Mouse (Mus musculus): ENCODE results near the gene Mum1.

The Mum1 gene

DNA sequence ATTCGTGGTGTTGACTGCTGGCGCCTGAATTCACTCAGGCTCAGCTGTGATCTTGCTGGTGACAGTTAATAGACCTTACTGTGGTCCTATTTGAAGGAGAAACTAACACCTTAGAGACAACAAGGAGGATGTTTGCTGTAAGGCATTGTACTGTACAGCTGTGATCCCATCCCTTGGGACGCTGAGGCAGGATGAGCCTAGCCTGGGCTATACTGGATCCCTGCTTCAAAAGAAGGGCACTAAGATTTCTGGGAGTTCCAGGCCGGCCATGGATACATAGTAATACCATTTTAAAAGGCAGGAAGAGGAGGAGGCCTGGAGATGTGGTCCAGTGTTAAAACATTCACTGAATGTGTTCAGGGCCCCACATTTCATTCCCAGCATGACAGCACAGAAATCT is 24.3 kb downstream of the Mum1 start:
- no peak for DNase-seq (ENCODE audit: low read depth, low spot score)

GRCm38 (mm10) chr10:80252011-80252410 is 25.8 kb downstream of the Mum1 start:
- no peak for DNase-seq (ENCODE audit: low read depth, low spot score)

DNA sequence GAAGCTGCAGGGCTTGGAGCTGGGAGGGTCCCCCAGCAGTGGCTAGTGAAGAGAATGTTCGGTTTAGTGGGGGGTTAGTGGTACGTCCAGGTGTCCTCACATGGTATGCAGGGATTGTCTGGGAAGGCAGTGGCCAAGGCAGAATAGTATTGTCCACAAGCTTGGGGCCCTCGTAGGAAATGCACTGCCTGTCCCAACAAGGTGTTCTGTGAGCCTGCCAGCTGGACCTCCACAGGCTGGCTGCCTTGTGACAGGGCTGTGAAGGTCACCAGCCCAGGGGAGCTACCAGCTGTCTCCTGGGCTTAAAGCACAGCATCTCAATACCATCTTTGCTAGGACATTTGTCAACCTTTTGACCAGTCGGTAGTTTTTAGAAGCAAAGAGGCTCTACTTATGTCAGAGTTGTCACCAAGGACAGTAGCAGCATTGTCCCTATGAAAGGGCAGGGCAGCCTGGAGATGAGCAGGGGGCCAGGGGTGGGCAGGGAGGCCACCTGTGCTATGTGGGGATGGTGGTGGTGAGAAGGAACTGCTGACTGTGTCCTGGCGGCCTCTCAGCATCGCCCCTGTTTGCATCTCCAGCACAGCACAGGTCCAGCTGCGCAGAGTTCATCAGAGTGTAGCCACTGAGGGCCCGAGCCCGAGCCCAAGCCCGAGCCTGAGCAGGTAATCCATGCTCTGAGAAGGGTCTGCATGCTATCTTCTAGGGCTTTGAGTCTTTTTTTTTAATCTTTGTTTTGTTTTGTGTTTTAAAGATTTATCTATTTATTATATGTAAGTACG is 26.4 kb downstream of the Mum1 start:
- DNase-seq (ENCODE audit: low read depth, low spot score): no peak

GRCm38 (mm10) chr10:80253551-80253950 is 27.3 kb downstream of the Mum1 start:
- DNase-seq (ENCODE audit: low read depth, low spot score): no peak

- DNase-seq (ENCODE audit: low read depth, low spot score): no peak
These were observed 28.4 kb downstream of the Mum1 start for GRCm38 (mm10) chr10:80254331-80255297.

GRCm38 (mm10) chr10:80255881-80256535 is 29.8 kb downstream of the Mum1 start:
- DNase-seq (ENCODE audit: low read depth, low spot score): no peak

GRCm38 (mm10) chr10:80257936-80258335 is 31.7 kb downstream of the Mum1 start:
- DNase-seq (ENCODE audit: low read depth, low spot score): no peak

DNA sequence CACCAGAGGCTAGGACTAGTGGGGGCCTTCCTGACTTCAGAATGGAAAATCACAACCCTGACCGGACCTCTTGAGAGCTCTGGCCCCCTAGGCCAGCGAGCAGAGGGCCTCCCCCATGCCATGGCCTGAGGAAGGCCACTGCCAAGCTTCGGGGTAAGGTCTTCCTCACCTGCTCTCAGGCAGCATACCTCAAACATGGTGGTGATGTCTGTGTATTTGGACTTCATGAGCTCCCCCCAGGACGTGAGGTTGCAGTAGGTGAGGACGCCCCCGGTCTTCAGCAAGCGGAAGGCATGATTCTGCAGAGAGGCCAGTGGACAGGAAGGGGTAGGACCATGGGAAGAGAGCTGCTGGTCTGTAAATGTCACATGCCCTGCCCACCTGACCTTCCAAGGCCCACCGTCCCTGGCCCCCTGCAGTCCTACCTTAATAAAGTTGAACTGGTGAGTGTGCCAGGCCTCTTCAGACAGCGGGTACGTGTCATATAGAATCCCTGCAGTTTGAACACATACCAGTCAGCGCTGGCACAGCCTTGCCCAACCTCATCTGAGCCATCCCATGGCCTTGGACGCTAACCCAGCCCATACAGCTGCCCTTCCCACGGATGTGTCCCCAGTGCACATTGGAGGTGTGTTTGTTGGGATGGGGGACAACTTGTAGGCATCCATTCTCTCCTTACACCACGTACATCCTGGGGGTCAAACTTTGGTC is 32.7 kb downstream of the Mum1 start:
- DNase-seq (ENCODE audit: low read depth, low spot score): no peak

GRCm38 (mm10) chr10:80259463-80259805 is 33.2 kb downstream of the Mum1 start:
- DNase-seq (ENCODE audit: low read depth, low spot score): no peak

- DNase-seq (ENCODE audit: low read depth, low spot score): peak; percentile 89
These were observed 33.8 kb downstream of the Mum1 start for GRCm38 (mm10) chr10:80259861-80260641.

DNA sequence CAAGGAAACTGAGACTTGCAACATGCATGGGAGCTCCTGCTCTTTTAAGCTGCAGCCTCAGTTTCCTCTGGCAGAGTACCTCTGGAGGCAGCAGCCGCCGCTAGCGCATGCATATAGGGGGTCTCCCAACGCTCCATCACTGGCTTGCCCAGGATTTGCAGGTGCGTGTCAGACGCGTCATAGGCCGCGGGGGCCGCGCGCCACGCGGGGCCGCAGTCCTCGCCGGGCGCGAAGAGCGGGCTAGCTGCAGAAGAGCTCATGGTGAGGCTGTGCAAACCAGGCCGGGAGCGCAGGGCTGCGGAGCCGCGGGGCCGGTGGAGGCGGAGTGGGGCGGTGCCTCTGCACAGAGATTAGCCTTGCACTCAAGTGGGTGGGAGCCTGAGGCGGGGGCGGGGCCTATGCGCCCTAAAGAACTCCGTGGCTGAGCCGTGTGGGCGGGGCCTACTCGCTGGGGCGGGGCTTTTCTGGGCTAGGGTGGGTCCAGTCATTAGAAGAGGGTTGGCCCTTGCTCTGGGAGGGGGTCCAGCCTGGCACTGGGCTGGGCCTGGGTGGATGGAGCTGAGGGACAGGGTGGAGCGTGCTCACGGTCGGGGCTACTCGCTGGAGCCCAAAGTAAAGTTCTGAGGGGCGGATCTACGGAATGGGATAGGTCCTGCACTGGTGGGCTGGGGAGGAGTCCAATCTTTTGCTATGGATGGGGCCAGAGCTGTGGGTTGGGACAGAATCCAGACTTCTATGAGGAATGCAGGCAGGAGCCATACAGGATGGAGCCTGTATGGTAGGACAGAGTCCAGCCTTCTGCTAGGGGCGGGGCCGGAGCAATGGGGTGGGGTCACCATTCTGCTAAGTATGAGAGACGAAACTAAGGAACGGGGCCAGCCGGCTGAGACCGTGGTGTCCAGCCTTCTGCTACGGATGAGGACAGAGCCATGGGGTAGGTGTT is 34.7 kb downstream of the Mum1 start, which contains the start of the genes Gamt and Dazap1:
Gamt (minus strand) TSS at position 371 of the 943 bp plus-strand sequence.
Dazap1 (plus strand) TSS at position 845 of the 943 bp plus-strand sequence.
- DNase-seq (ENCODE audit: low read depth, low spot score): peak; percentile 97

DNA sequence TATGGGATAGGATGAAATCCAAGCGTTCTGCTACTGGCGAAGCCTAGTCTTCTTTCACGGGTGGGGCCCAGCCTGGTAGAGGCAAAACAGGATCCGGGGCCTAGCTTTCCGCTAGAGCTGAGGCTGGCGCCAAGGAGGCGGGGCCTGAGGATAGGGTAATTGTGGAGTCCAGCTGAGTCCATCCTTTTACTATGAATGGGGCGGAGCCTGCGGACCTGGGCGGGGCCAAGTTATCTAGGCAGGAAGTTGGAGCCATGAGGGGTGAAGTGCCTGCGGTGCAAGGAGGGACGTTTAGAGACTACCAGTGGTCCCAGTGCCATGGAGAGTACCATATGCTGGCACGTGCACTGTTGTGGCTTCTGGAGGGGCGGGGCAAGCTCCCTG is 35.3 kb downstream of the Mum1 start:
- DNase-seq (ENCODE audit: low read depth, low spot score): peak; percentile 94

DNA sequence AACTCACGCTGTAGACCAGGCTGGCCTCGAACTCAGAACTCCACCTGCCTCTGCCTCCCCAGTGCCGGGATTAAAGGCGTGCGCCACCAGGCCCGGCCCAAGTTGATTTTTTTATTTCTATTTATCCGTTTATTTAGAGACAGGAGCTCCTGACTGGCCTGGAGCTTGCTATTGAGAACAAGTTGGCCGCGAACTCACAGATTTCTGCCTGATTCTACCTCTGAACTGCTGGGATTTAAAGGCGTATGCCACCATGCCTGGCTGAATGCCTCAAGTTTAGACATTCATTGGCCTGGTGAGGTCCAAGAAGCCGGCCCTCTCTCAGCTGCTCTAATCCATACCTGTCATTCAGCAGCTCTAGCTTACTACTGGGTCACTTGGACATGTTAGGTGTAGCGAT is 35.9 kb downstream of the Mum1 start:
- no peak for DNase-seq (ENCODE audit: low read depth, low spot score)

- no peak for DNase-seq (ENCODE audit: low read depth, low spot score)
These were observed 36.6 kb downstream of the Mum1 start for GRCm38 (mm10) chr10:80262776-80263365.

- DNase-seq (ENCODE audit: low read depth, low spot score): peak; percentile 100
These were observed 38.3 kb downstream of the Mum1 start for GRCm38 (mm10) chr10:80264341-80265148.

GRCm38 (mm10) chr10:80265149-80265486 is 38.9 kb downstream of the Mum1 start:
- no peak for DNase-seq (ENCODE audit: low read depth, low spot score)

DNA sequence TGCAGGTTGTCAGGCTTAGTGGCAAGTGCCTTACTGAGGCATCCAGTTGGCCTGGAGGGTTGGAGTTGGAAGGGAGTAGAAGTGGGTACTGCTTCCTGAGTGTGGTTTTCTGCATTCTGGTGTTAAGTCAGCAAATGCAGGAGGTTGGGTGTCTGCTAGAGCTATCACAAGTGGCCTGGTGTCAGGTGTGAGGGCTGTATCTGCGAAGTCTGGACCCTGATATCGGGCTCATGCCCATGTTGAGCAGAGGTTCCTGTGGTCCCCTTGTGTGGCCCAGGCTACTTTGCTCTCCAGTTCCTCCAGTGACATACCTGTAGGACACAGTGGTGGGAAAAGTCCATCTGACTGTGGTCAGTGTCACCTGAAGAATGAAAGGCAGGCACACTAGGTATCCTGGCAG is 43.9 kb downstream of the Mum1 start:
- no peak for DNase-seq (ENCODE audit: low read depth, low spot score)

DNA sequence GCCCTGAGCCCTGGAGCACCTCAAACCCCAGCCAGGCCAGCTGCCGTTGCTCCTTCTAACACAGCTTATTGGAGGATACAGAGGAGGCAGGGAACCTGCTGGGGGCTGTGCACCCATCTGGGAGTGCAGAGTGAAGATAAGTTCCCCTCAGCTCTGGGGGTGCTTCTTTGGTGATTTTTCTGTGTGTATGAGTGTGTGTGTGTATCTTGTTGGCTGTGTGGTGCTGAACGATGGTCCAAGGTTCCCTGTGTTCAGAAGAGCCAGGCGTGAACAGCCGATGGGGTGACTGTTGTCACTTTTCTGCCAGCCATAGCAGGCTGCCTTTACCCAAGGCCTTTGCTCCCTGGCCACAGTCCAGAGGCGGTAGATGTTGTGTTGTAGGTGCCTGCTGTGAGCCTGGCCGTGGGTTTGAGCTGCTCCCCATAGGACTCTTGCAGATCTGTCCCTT is 44.5 kb downstream of the Mum1 start:
- DNase-seq (ENCODE audit: low read depth, low spot score): peak; percentile 53

All from brain, adult 2 months (tissue).